Mouse (Mus musculus): ENCODE data around the gene Olfr560. TPM values are rescaled to one million over a fixed set of nuclear protein-coding genes. Genes with fewer than 3 reads are reported as not detected.

Olfr560 gene
- polyA plus RNA-seq, 1 experiment, result not detected

GRCm38 (mm10) chr7:102733793-102734192 is 25.4 kb downstream of the Olfr560 start:
- no peak for TF ChIP-seq MYOD1 (IDR thresholded peaks at IDR 0.05; ENCODE audit: control insufficient read depth in 1 of 3, insufficient read length in 2 of 3, low read depth in 2 of 3)
- no peak for TF ChIP-seq REST (IDR thresholded peaks at IDR 0.05; ENCODE audit: insufficient read depth, insufficient read length)
- TF ChIP-seq POLR2A (IDR thresholded peaks at IDR 0.05; ENCODE audit: insufficient read length, low read depth), result no peak
- TF ChIP-seq USF1 (IDR thresholded peaks at IDR 0.05; ENCODE audit: low read depth), result no peak
- H3K36me3 ChIP-seq (ENCODE audit: control insufficient read depth, insufficient read depth), result no peaks in the 10 kb centered on the region

DNA sequence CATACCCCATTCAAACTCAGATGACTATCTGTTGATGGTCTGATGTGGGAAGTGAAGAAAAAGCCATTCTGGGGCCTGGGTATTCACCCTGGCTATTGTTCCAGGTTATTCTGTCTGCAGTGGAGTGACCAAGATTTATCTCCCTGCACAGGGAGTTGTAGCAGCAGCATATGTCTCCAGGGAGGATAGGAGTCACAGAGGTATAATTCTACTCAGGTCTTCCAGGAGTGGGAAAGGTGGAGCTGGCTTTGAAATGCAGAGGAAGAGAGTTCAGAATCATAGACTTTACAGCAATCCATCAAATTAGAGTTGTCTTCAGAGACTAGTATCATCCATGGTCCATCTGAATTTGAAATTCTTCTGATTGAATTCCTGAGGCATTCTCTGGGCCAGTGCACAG is 31.8 kb downstream of the Olfr560 start, which contains the start of gene Olfr559:
Gene Olfr559 (minus strand): TSS at position 101 of the 400 bp plus-strand sequence.
- Histone ChIP-seq H3K4me2 (ENCODE audit: low read depth) (no peak within 1 kb of the TSS), H3K4me3 (no peak within 1 kb of the TSS), H3ac (ENCODE audit: control insufficient read depth, insufficient read length) (no peak within 1 kb of the TSS), H3K27me3 (ENCODE audit: control insufficient read depth, insufficient read depth, insufficient read length) (no peaks in the 10 kb centered on the region), H3K79me2 (ENCODE audit: control insufficient read depth, insufficient read depth) (no peaks in the 10 kb centered on the region), H3K36me3 (ENCODE audit: control insufficient read depth, insufficient read depth) (no peaks in the 10 kb centered on the region)
- TF ChIP-seq USF1 (IDR thresholded peaks at IDR 0.05; ENCODE audit: low read depth) (no peak), SRF (IDR thresholded peaks at IDR 0.05; ENCODE audit: control insufficient read depth, insufficient read length, low read depth) (no peak), TCF12 (IDR thresholded peaks at IDR 0.05; ENCODE audit: insufficient read depth, poor library complexity, severe bottlenecking) (no peak), POLR2AphosphoS2 (IDR thresholded peaks at IDR 0.05; ENCODE audit: insufficient read length, low read depth) (no peak), MYOD1 (IDR thresholded peaks at IDR 0.05; ENCODE audit: control insufficient read depth in 1 of 3, insufficient read length in 2 of 3, low read depth in 2 of 3) (no peak), TCF3 (IDR thresholded peaks at IDR 0.05; ENCODE audit: insufficient read length, low read depth) (no peak), POLR2A (IDR thresholded peaks at IDR 0.05; ENCODE audit: insufficient read length, low read depth) (no peak), E2F4 (IDR thresholded peaks at IDR 0.05; ENCODE audit: insufficient read depth) (no peak), REST (IDR thresholded peaks at IDR 0.05; ENCODE audit: insufficient read depth, insufficient read length) (no peak), MAX (IDR thresholded peaks at IDR 0.05; ENCODE audit: low read depth) (no peak), CEBPB (IDR thresholded peaks at IDR 0.05; ENCODE audit: insufficient read depth, poor library complexity, severe bottlenecking) (no peak), MYOG (IDR thresholded peaks at IDR 0.05; ENCODE audit: control insufficient read depth in 1 of 3, insufficient read depth in 1 of 3, insufficient read length in 2 of 3, low read depth in 2 of 3) (no peak)

More at GRCm38 (mm10) chr7:102733793-102734192, 25.4 kb downstream of the Olfr560 start:
- Histone ChIP-seq H3K27me3 (ENCODE audit: control insufficient read depth, insufficient read depth, insufficient read length) (no peaks in the 10 kb centered on the region), H3ac (ENCODE audit: control insufficient read depth, insufficient read length) (no peak overlapping the region), H3K79me2 (ENCODE audit: control insufficient read depth, insufficient read depth) (no peaks in the 10 kb centered on the region), H3K4me2 (ENCODE audit: low read depth) (no peak overlapping the region), H3K4me3 (no peak overlapping the region)

- Histone ChIP-seq H3K36me3 (ENCODE audit: control insufficient read depth, insufficient read depth) (no peaks in the 10 kb centered on the region), H3ac (ENCODE audit: control insufficient read depth, insufficient read length) (no peak within 1 kb of the TSS)
- TF ChIP-seq MYOD1 (IDR thresholded peaks at IDR 0.05; ENCODE audit: control insufficient read depth in 1 of 3, insufficient read length in 2 of 3, low read depth in 2 of 3) (no peak), CEBPB (IDR thresholded peaks at IDR 0.05; ENCODE audit: insufficient read depth, poor library complexity, severe bottlenecking) (no peak), POLR2AphosphoS2 (IDR thresholded peaks at IDR 0.05; ENCODE audit: insufficient read length, low read depth) (no peak), SRF (IDR thresholded peaks at IDR 0.05; ENCODE audit: control insufficient read depth, insufficient read length, low read depth) (no peak), POLR2A (IDR thresholded peaks at IDR 0.05; ENCODE audit: insufficient read length, low read depth) (no peak), MYOG (IDR thresholded peaks at IDR 0.05; ENCODE audit: control insufficient read depth in 1 of 3, insufficient read depth in 1 of 3, insufficient read length in 2 of 3, low read depth in 2 of 3) (no peak), MAX (IDR thresholded peaks at IDR 0.05; ENCODE audit: low read depth) (no peak), REST (IDR thresholded peaks at IDR 0.05; ENCODE audit: insufficient read depth, insufficient read length) (no peak), E2F4 (IDR thresholded peaks at IDR 0.05; ENCODE audit: insufficient read depth) (no peak), USF1 (IDR thresholded peaks at IDR 0.05; ENCODE audit: low read depth) (no peak), TCF3 (IDR thresholded peaks at IDR 0.05; ENCODE audit: insufficient read length, low read depth) (no peak), TCF12 (IDR thresholded peaks at IDR 0.05; ENCODE audit: insufficient read depth, poor library complexity, severe bottlenecking) (no peak)
These were observed 40.2 kb downstream of the Olfr560 start, which contains the start of gene Olfr33 for GRCm38 (mm10) chr7:102718970-102719369. TSS of gene Olfr33 (minus strand) at chr7:102719070.

GRCm38 (mm10) chr7:102701915-102702314 is 57.3 kb downstream of the Olfr560 start, which contains the start of gene Olfr558:
TSS of gene Olfr558 (plus strand) at chr7:102702215.
- H3K4me2 ChIP-seq (ENCODE audit: low read depth), result no peak within 1 kb of the TSS
- H3K4me3 ChIP-seq, result no peak within 1 kb of the TSS
- H3K79me2 ChIP-seq (ENCODE audit: control insufficient read depth, insufficient read depth), result no peaks in the 10 kb centered on the region
- no peaks in the 10 kb centered on the region for H3K36me3 ChIP-seq (ENCODE audit: control insufficient read depth, insufficient read depth)
- H3K27me3 ChIP-seq (ENCODE audit: control insufficient read depth, insufficient read depth, insufficient read length), result no peaks in the 10 kb centered on the region
- TF ChIP-seq POLR2AphosphoS2 (IDR thresholded peaks at IDR 0.05; ENCODE audit: insufficient read length, low read depth) (no peak), E2F4 (IDR thresholded peaks at IDR 0.05; ENCODE audit: insufficient read depth) (no peak), SRF (IDR thresholded peaks at IDR 0.05; ENCODE audit: control insufficient read depth, insufficient read length, low read depth) (no peak), USF1 (IDR thresholded peaks at IDR 0.05; ENCODE audit: low read depth) (no peak), MAX (IDR thresholded peaks at IDR 0.05; ENCODE audit: low read depth) (no peak), REST (IDR thresholded peaks at IDR 0.05; ENCODE audit: insufficient read depth, insufficient read length) (no peak), TCF12 (IDR thresholded peaks at IDR 0.05; ENCODE audit: insufficient read depth, poor library complexity, severe bottlenecking) (no peak), TCF3 (IDR thresholded peaks at IDR 0.05; ENCODE audit: insufficient read length, low read depth) (no peak), MYOG (IDR thresholded peaks at IDR 0.05; ENCODE audit: control insufficient read depth in 1 of 3, insufficient read depth in 1 of 3, insufficient read length in 2 of 3, low read depth in 2 of 3) (no peak), POLR2A (IDR thresholded peaks at IDR 0.05; ENCODE audit: insufficient read length, low read depth) (no peak), MYOD1 (IDR thresholded peaks at IDR 0.05; ENCODE audit: control insufficient read depth in 1 of 3, insufficient read length in 2 of 3, low read depth in 2 of 3) (no peak), CEBPB (IDR thresholded peaks at IDR 0.05; ENCODE audit: insufficient read depth, poor library complexity, severe bottlenecking) (no peak)
- H3ac ChIP-seq (ENCODE audit: control insufficient read depth, insufficient read length), result no peak within 1 kb of the TSS

More at GRCm38 (mm10) chr7:102718970-102719369, 40.2 kb downstream of the Olfr560 start, which contains the start of gene Olfr33:
- Histone ChIP-seq H3K4me2 (ENCODE audit: low read depth) (no peak within 1 kb of the TSS), H3K27me3 (ENCODE audit: control insufficient read depth, insufficient read depth, insufficient read length) (no peaks in the 10 kb centered on the region), H3K4me3 (no peak within 1 kb of the TSS), H3K79me2 (ENCODE audit: control insufficient read depth, insufficient read depth) (no peaks in the 10 kb centered on the region)

Other genes with a start within 250 kb of the Olfr560 start
- not detected for gene Olfr547, start 224.6 kb downstream of the Olfr560 start, polyA plus RNA-seq (2012; fragmentation: generic; extraction: Trizol)
- gene Olfr548-ps1, start 218.5 kb downstream of the Olfr560 start, polyA plus RNA-seq (2012; fragmentation: generic; extraction: Trizol), result not detected
- gene Olfr549, start 209.5 kb downstream of the Olfr560 start, polyA plus RNA-seq (2012; fragmentation: generic; extraction: Trizol), result not detected
- gene Trim21, start 193.9 kb downstream of the Olfr560 start, polyA plus RNA-seq (2012; fragmentation: generic; extraction: Trizol), result 0.43 TPM
- gene Olfr550, start 187.9 kb downstream of the Olfr560 start, polyA plus RNA-seq (2012; fragmentation: generic; extraction: Trizol), result not detected
- gene Olfr551, start 167.5 kb downstream of the Olfr560 start, polyA plus RNA-seq (2012; fragmentation: generic; extraction: Trizol), result not detected
- not detected for gene Olfr552, start 161.6 kb downstream of the Olfr560 start, polyA plus RNA-seq (2012; fragmentation: generic; extraction: Trizol)
- gene Olfr553, start 141.1 kb downstream of the Olfr560 start, polyA plus RNA-seq (2012; fragmentation: generic; extraction: Trizol), result not detected
- gene Olfr554, start 120.9 kb downstream of the Olfr560 start, polyA plus RNA-seq (2012; fragmentation: generic; extraction: Trizol), result not detected
- not detected for gene Olfr555, start 100.5 kb downstream of the Olfr560 start, polyA plus RNA-seq (2012; fragmentation: generic; extraction: Trizol)
- gene Olfr556, start 94.5 kb downstream of the Olfr560 start, polyA plus RNA-seq (2012; fragmentation: generic; extraction: Trizol), result not detected
- gene Trim68, start 72.0 kb downstream of the Olfr560 start, polyA plus RNA-seq (2012; fragmentation: generic; extraction: Trizol), result 3.2 TPM
- gene Olfr557, start 63.5 kb downstream of the Olfr560 start, polyA plus RNA-seq (2012; fragmentation: generic; extraction: Trizol), result not detected
- gene Olfr558, start 57.2 kb downstream of the Olfr560 start, polyA plus RNA-seq (2012; fragmentation: generic; extraction: Trizol), result not detected
- gene Olfr33, start 40.3 kb downstream of the Olfr560 start, polyA plus RNA-seq (2012; fragmentation: generic; extraction: Trizol), result not detected
- gene Olfr559, start 31.9 kb downstream of the Olfr560 start, polyA plus RNA-seq (2012; fragmentation: generic; extraction: Trizol), result not detected
- not detected for gene Olfr78, start 105 bp upstream of the Olfr560 start, polyA plus RNA-seq (2012; fragmentation: generic; extraction: Trizol)
- gene Olfr561, start 11.9 kb upstream of the Olfr560 start, polyA plus RNA-seq (2012; fragmentation: generic; extraction: Trizol), result not detected
- gene Olfr564, start 44.1 kb upstream of the Olfr560 start, polyA plus RNA-seq (2012; fragmentation: generic; extraction: Trizol), result not detected
- gene Olfr566, start 99.4 kb upstream of the Olfr560 start, polyA plus RNA-seq (2012; fragmentation: generic; extraction: Trizol), result not detected
- gene Olfr568, start 117.8 kb upstream of the Olfr560 start, polyA plus RNA-seq (2012; fragmentation: generic; extraction: Trizol), result not detected
- gene Olfr569, start 131.5 kb upstream of the Olfr560 start, polyA plus RNA-seq (2012; fragmentation: generic; extraction: Trizol), result not detected
- gene Olfr570, start 135.2 kb upstream of the Olfr560 start, polyA plus RNA-seq (2012; fragmentation: generic; extraction: Trizol), result not detected
- gene Olfr571, start 158.2 kb upstream of the Olfr560 start, polyA plus RNA-seq (2012; fragmentation: generic; extraction: Trizol), result not detected
- not detected for gene Olfr572, start 165.0 kb upstream of the Olfr560 start, polyA plus RNA-seq (2012; fragmentation: generic; extraction: Trizol)
- not detected for gene Olfr573-ps1, start 183.2 kb upstream of the Olfr560 start, polyA plus RNA-seq (2012; fragmentation: generic; extraction: Trizol)
- not detected for gene Olfr574, start 189.1 kb upstream of the Olfr560 start, polyA plus RNA-seq (2012; fragmentation: generic; extraction: Trizol)
- not detected for gene Olfr575, start 199.4 kb upstream of the Olfr560 start, polyA plus RNA-seq (2012; fragmentation: generic; extraction: Trizol)
- not detected for gene Olfr576, start 203.3 kb upstream of the Olfr560 start, polyA plus RNA-seq (2012; fragmentation: generic; extraction: Trizol)
- gene Olfr577, start 216.6 kb upstream of the Olfr560 start, polyA plus RNA-seq (2012; fragmentation: generic; extraction: Trizol), result not detected
- not detected for gene Olfr578, start 230.0 kb upstream of the Olfr560 start, polyA plus RNA-seq (2012; fragmentation: generic; extraction: Trizol)

All from myocyte (in vitro differentiated cells).